Mouse (Mus musculus) adrenal gland, postnatal 25 days (tissue): Measurements from ENCODE around the gene Mup7. TPM values are rescaled to one million over a fixed set of nuclear protein-coding genes. Genes with fewer than 3 reads are reported as not detected.
"Not testable (repeated sequence)": the region's sequence is repeated elsewhere in the genome, so short reads cannot be mapped to it uniquely, and the experiment has no call there.

Source experiments
- DNase-seq: peaks from one replicate; pipeline ENCODE4 v3.0.0; 2021; ENCODE audit warnings: mixed read lengths
- long read RNA-seq: library from polyadenylated mRNA; stranded (forward); transcript quantifications from one replicate; pipeline ENCODE4 v2.0.0, GENCODE M21; 2021
- total RNA-seq: library from RNA; stranded (reverse); gene quantifications from 2 replicates; pipeline ENCODE4 v1.2.3, GENCODE M21; 2021

Gene Mup7
- 3.3 TPM in 1 of 2 replicates, not detected in the other for total RNA-seq
- long read RNA-seq, transcript Mup7-201 (7 exons, 927 nt), result major isoform, 349 of 486 reads
- long read RNA-seq, partial matches to known transcripts, result 106 of 486 reads
- long read RNA-seq, other reads (novel, unspliced or antisense), result 31 of 486 reads

DNA sequence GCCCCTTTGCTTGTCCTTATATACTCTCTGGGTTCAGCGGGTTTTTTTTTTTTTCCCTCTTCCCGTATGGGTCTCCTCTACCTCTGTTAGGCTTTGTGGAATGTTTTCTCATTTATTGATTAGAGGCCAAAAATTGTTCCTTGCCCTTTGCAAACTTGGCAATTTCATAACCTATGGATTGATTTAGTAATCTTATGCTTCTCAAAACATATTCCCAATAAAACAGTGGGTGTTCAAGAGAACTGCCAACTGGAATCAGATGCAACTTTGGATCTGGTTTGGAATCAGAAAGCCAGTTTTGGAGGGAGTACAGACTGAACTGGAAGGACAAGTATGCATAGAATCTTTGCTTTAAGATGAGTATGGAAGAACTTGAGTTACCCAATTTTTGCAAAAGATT lies at the start of gene Mup7:
Gene Mup7, minus strand, starts transcription at position 101 of the 400 bp plus-strand sequence.
- DNase-seq, result not testable (repeated sequence)

DNA sequence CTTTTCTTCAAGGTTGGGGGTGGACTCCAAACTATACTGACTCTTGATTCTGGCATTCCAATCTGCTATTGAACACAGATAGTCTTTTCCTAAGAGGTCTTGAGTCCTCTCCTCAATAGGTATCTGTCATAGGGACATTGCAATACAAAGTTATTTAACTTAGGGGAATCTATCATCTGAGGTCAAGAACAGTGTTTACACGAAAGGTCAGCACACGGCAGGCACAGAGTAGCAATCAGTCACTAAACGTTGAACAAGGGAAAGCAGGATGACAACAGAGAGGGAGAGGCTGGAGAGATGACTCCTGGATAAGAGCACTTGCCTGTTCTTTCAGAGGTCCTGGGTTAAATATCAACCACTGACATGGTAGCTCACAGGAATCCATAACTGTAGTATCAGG lies 9.6 kb upstream of the Mup7 start:
- DNase-seq, result not testable (repeated sequence)

DNA sequence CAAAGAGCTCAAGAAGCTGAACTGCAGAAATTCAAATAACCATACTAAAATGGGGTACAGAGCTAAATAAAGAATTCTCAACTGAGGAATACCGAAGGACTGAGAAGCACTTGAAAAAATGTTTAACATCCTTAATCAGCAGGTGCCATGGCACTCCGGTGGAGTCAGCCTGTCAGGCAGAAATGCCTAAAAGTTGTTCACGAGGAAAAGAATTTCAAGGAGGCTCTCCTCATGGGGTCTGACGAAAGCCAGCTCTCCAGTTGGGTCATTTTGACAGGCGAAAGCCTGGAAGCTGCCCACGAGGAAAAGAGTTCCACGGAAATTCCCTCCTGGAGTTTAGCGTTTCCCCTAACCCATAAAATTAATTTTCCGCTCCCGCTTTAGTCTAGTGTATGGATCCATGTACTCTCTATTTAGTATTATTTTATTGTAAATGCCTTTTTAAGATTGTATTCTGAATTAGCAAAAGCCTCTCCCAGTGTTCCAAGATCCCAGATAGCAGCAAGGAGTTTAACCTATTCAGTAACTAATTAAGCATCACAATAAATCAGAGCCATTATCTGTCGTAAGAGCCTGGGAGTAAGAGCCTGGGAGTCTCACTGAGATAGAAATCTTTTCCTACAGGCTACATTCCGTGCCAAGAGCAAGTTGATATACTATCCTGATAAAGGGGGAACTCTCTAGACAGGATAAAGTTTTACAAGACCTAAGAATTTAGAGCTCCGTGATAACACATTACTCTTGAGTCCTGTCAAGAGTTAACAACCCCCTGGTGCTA lies 40.8 kb downstream of the Mup7 start:
- not testable (repeated sequence) for DNase-seq

DNA sequence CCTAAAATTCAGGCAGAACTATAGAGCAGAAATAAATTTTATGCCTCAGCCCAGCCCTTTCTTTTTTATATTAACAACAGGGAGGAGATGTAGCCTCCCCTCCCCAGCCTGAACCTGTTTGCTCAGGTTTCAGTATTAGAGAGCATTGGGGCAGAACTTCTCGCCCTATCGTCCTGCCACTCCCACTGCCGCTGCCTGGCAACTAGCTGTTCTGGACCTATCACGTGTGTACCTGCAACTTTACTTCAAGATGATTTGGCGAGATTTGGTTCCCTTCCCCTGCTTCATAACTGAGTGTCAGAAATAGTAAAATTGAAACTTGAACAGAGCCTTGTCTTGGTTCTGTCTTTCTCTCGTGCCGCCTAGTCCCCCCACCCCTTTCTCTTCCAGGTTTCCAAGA lies 50.1 kb downstream of the Mup7 start:
- DNase-seq, result not testable (repeated sequence)

Other genes with a start within 250 kb of the Mup7 start
- gene Slc46a2, start 155.4 kb downstream of the Mup7 start, total RNA-seq, result not detected in 2 replicates
- gene Mup4, start 109.8 kb downstream of the Mup7 start, total RNA-seq, result not detected in 2 replicates
- not detected in 2 replicates for gene Mup6, start 106.2 kb downstream of the Mup7 start, total RNA-seq
- not detected in 2 replicates for gene Mup2, start 83.8 kb upstream of the Mup7 start, total RNA-seq
- gene Mup8, start 152.1 kb upstream of the Mup7 start, total RNA-seq, result not detected in 2 replicates